Mouse (Mus musculus): ENCODE measurements around the gene Tgfb2.

Gene Tgfb2

DNA sequence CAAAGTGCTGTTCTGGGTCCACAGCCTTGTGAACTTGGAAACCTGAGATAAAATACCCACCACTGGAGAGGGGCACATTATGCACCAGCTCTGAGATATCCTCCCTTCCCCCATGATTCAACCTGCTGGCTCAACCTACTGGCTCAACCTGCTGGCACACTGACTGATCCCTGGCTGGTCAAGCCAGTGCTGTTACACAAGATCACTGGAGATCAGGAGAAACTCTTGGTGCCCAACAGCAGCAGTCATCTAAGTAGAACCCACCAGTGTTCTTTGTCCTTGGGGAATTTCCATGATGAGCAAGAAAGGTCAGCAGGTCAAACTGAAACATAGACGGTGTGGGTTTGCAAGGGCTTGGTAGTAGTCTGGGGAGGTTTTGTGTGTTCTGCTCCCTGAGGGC is 49.6 kb downstream of the Tgfb2 start:
- no peak for DNase-seq (ENCODE audit: low read depth, low spot score)

DNA sequence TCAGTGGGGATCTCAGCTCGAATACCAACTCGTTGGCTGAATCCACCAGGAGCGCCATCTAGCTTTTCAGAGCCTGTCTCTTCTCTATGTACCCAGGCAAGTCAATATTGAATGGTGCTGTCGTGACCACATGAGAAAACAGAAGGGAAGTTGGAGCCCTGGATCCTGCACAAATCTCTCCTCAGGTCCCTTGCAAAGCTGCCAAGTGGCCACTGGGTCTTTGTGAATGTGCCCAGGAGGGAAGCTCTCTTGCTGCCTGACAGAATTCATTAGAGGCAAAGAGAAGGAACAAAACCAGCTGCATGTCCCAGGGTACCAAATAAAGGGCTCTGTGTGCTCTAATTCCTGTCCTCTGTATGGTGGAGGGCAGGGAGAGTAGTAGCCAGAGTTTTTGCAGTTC is 50.7 kb downstream of the Tgfb2 start:
- peak; percentile 63 for DNase-seq (ENCODE audit: low read depth, low spot score)

DNA sequence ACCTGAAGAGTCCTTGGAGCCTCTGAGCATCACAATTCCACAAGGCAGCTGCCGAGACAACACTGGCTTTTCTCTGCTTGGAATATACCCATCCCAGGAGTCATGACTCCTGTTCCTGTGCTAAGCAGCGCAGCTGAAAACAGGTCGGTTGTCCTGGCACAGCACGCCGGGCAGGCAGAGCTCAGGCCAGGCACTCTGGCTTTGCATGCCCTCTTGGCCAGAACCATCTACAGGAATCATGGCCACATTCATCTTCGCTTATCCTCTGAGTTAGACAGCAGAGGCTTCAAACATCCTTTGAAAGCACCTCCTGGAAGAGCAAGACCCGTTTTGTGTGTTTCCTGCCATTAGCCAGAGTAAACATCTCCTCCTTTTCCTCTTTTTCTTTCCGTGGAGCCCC is 53.6 kb downstream of the Tgfb2 start:
- DNase-seq (ENCODE audit: low read depth, low spot score) = no peak

DNA sequence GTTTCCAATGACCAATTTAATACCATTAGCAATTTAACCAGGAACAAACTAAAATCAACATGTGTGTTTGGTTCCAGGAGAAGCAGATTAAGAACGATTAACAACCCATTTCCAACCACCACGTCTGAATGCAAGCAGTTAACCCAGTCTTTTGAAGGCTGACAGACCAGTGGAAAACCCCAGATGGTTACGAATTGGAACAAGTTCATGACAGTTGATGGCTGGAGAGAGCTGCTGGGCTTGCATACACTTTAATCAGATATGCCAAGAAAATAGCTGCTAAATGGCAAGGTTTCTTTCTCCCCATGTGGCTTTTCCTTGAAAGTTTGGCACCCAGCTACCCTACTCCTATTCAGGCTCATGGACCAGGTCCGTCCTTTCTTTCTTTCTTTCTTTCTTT is 55.8 kb downstream of the Tgfb2 start:
- no peak for DNase-seq (ENCODE audit: low read depth, low spot score)

DNA sequence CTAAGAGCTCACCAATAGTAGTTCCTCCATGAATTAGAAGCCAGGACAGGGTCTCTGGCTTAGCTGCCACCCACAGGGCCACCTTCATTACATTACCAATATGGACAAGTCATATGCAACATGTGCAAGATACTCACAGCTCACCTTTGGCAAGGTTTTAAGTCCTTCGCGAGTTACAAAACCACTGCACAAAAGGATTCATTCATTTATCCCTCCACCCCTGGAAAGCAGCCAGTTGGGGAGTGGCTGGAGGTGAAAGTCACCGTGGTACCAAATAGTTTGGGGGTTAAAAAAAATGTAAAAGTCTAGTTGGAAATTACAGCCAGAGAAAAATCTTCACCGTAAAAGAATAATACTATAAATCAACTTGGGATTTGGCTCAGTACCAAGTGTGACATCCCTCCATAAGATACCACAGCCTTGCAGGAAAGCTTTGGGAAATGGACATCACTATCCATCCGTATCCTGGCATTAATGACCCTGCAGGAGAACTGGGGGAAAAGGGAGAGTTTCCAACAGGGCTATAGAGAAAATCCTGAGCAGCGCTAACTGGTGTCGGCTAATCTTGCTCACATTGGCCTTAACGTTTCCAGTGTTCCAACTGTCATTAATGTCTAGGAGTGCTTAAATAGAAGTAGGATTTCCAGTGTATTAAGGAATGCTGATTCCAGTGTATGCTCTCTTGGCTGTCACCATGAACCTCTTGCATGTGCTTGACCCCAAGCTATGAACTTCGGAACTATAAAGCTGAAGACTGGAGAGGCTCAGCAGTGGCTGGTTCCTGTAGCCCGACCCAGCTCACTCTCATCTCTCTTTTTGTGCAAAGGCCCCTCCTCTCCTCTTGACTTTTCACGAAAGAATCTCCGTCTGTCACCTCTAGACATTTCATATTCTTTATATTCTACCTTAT is 68.2 kb downstream of the Tgfb2 start:
- no peak for DNase-seq (ENCODE audit: low read depth, low spot score)

GRCm38 (mm10) chr1:186635045-186635444 is 70.7 kb downstream of the Tgfb2 start:
- no peak for DNase-seq (ENCODE audit: low read depth, low spot score)

- no peak for DNase-seq (ENCODE audit: low read depth, low spot score)
These were observed 74.3 kb downstream of the Tgfb2 start for GRCm38 (mm10) chr1:186631457-186631856.

GRCm38 (mm10) chr1:186630971-186631370 is 74.8 kb downstream of the Tgfb2 start:
- no peak for DNase-seq (ENCODE audit: low read depth, low spot score)

GRCm38 (mm10) chr1:186627451-186627995 is 78.3 kb downstream of the Tgfb2 start:
- no peak for DNase-seq (ENCODE audit: low read depth, low spot score)

DNA sequence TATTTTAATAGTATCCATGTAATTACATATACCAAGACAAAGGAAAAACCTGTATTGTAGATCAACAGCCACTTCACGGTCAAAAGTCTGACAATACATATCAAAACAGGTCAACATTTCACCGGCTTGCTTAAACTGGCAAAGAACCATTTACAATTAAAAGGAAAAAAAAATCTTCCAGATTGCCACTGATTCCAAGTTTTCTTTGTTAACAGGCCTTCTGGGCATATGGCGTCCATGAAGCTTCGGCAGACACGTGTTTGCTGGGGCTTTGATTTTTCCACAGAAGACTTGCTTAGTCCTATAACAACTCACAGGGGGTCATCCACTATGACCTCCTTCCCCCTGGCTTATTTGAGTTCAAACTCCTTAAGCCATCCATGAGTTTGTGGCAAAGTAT is 81.3 kb downstream of the Tgfb2 start:
- no peak for DNase-seq (ENCODE audit: low read depth, low spot score)

DNA sequence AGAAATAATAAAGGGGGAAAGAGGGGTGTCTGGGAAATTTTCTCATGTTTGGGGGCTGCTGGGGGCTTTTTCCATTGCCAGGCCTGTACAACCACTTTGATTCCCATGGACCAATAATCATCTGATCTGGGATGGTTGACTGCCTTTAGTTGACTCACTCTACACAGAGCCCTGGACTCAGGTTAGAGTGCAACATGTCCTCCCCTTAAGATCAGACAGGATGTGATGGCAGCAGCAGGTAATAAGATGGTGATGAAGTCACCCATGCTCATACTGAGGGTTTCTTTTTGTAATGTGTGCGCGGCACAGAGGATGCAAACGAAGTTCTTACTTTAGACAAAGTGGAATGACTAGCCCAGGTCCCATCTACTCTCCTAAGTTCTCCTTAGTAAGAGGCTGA is 84.0 kb downstream of the Tgfb2 start:
- no peak for DNase-seq (ENCODE audit: low read depth, low spot score)

GRCm38 (mm10) chr1:186618285-186618684 is 87.5 kb downstream of the Tgfb2 start:
- DNase-seq (ENCODE audit: low read depth, low spot score) = no peak

DNA sequence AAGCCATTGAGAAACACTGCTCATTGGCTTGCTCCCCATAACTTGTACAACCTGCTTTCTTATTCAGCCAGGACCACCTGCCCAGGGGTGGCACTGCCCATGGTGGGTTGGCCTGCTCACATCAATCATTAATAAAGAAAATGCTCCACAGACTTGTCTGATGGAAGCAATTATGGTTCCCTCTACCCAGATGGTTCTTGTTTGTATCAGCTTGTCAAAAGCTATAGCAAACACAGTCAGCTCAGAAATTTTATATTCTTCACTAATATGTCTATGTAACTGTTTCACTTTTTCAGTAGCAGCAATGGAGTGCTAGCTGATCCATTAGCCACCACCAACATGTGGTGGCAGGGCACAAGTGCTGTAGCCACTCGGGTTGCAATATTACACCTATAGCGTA is 94.4 kb downstream of the Tgfb2 start:
- DNase-seq (ENCODE audit: low read depth, low spot score) = no peak

- DNase-seq (ENCODE audit: low read depth, low spot score) = no peak
These were observed 95.3 kb downstream of the Tgfb2 start for GRCm38 (mm10) chr1:186610481-186610880.

- DNase-seq (ENCODE audit: low read depth, low spot score) = no peak
These were observed 96.0 kb downstream of the Tgfb2 start for GRCm38 (mm10) chr1:186609793-186610233.

- no peak for DNase-seq (ENCODE audit: low read depth, low spot score)
These were observed 97.7 kb downstream of the Tgfb2 start for GRCm38 (mm10) chr1:186608116-186608515.

DNA sequence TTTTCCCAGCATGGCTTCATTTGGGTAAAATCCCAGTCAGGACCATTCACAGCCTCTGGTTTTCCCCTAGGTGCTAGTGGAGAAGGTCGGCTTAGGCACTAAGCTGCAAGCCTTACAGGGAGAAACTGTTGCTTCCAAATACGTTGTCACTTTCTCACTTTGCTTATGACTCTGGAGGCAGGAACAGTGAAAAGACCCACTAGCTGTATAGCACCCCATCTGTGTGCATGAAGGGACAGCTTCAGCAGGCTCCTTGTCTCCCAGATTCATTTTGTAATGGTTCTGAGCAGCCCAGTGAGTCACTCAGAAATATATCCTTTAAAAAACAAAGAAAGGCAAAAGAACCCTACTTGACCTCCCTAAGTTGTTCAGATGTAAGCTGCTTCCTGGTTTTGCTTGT is 100.2 kb downstream of the Tgfb2 start:
- no peak for DNase-seq (ENCODE audit: low read depth, low spot score)

- DNase-seq (ENCODE audit: low read depth, low spot score) = no peak
These were observed 101.7 kb downstream of the Tgfb2 start for GRCm38 (mm10) chr1:186604124-186604523.

DNA sequence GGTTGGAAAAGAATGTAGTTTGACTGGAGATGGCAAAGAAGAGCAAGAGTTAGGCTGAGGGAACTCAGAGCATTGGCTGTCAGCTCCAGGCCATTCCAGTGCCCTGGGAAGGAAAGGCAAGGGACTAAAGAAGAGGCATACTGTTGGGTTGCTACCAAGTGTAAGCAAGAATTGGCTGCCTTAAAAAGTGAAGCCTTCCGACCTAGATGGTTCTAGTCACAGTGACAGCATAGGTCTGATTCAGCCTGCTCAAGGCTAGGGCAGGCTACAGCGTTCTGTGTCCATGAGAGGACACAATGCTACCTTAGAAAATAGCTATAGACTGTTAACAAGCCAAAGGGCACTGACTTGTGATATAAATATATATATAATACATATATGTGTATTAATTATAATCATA is 117.6 kb downstream of the Tgfb2 start:
- DNase-seq (ENCODE audit: low read depth, low spot score) = no peak

- DNase-seq (ENCODE audit: low read depth, low spot score) = no peak
These were observed 118.6 kb downstream of the Tgfb2 start for GRCm38 (mm10) chr1:186587065-186587804.

DNA sequence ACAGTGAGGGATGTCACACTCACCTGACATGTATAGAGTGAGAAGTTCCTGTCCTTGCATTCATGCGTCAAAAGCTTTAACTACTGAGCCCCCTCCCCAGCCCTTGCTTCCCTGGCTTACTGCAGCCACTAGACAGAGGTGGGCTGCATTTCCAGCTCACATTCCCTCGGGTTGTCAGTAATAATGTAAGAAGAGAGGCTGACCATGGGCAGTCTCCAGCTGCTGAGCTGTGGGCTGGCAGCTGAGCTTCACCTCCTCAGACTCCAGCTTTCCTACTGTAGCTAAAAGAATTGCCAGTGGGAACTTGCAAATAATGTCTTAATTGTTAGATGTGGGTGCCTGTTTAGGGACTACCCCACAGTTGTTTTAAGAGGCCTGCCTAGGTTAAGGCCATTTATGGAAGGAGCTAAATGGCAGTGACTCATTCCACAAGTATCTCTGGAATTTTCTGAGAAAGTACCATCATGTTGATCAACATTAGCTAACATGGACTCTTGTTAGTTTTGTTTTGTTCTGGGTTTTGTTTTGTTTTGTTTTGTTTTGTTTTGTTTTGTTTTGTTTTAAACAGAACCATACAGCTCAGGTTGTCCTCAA is 120.1 kb downstream of the Tgfb2 start:
- no peak for DNase-seq (ENCODE audit: low read depth, low spot score)

DNA sequence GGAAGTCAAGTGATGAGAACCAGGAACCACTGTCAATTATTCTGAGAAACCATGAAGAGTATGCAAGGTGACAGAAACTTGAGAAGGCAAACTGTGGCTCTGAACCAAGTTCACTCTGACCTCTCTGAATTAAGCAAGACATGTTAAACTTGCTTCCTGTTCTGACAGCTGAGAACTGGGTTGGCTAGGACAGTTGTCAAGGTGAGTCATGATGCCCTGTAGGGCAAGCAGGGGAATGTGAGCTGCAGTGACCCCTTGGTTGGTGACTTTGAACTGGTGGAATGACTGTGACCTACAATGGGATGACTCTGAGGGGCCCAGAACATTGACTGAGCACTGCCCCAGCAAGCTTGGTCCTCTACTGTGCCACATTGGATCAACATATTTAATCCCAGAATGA is 121.9 kb downstream of the Tgfb2 start:
- no peak for DNase-seq (ENCODE audit: low read depth, low spot score)
